Mouse (Mus musculus) adipose tissue, adult 10 weeks (tissue): Measurements from ENCODE around the gene Dcaf4. TPM values are rescaled to one million over a fixed set of nuclear protein-coding genes. Genes with fewer than 3 reads are reported as not detected.

Source experiments
- polyA plus RNA-seq: library from polyadenylated mRNA; stranded (reverse); fragments of 350-450 nt; fragmentation: Illumina TruSeq; extraction: RNeasy Lipid Tissue Mini Kit (QIAGEN cat#74804); gene quantifications from one replicate; pipeline ENCODE4 v1.2.3, GENCODE M21; 2014; ENCODE audit warnings: low read depth, low replicate concordance

The Dcaf4 gene
- polyA plus RNA-seq = 32.1 TPM

GRCm38 (mm10) chr12:83520311-83520890, at the start of gene Dcaf4:
TSS of gene Dcaf4 (plus strand) at chr12:83520466.

DNA sequence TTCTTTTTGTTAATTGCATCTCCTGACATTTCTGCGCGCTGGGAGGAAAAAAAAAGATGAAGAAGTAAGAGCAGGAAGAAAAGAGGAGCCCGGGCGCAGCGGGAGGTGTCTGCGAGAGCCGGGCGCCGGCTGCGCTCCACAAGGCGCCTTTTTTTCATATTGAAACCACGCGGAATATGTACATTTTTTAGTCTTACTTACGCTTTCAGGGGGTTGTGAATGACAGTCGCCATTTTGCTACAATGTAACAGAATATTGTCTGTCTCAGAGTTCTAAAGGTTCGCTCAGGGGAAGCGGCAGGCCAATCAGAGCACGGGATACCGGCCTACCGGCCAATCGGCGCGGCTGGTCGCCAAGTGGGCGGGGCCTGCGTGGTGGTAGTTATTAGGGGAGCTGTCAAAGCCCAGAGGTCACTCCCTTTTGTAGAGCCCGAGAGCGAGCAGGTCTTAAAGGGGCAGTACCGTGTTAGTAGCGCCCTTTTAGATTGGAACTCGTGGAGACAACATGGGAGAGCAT, 32.7 kb upstream of the Dcaf4 start, which contains the start of gene Dpf3:
Gene Dpf3, minus strand, starts transcription at position 241 of the 516 bp plus-strand sequence.

Other genes with a start within 250 kb of the Dcaf4 start
- gene Dpf3, start 32.8 kb upstream of the Dcaf4 start, polyA plus RNA-seq = 2.6 TPM
- gene Zfyve1, start 76.8 kb downstream of the Dcaf4 start, polyA plus RNA-seq = 24.9 TPM
- gene Rbm25, start 110.8 kb downstream of the Dcaf4 start, polyA plus RNA-seq = 76.5 TPM
- 47.5 TPM for gene Psen1, start 167.7 kb downstream of the Dcaf4 start, polyA plus RNA-seq
- gene Papln, start 243.2 kb downstream of the Dcaf4 start, polyA plus RNA-seq = 6.5 TPM